Mouse (Mus musculus): ENCODE results near the gene Map2.

GRCm38 (mm10) chr1:66145180-66145579 is 29.9 kb upstream of the Map2 start:
- TF ChIP-seq POLR2A (IDR thresholded peaks at IDR 0.05; ENCODE audit: insufficient read depth, low read depth, low read length), result no peak
- no peak for TF ChIP-seq CTCF (IDR thresholded peaks at IDR 0.05; ENCODE audit: insufficient read depth, low read depth, low read length)
